Mouse (Mus musculus): ENCODE results near the gene Lipo3.
A peak's percentile ranks its signal among the peaks of the same experiment; 100 is the strongest.
"Not testable (repeated sequence)": the region's sequence is repeated elsewhere in the genome, so short reads cannot be mapped to it uniquely, and the experiment has no call there.

Lipo3 gene

DNA sequence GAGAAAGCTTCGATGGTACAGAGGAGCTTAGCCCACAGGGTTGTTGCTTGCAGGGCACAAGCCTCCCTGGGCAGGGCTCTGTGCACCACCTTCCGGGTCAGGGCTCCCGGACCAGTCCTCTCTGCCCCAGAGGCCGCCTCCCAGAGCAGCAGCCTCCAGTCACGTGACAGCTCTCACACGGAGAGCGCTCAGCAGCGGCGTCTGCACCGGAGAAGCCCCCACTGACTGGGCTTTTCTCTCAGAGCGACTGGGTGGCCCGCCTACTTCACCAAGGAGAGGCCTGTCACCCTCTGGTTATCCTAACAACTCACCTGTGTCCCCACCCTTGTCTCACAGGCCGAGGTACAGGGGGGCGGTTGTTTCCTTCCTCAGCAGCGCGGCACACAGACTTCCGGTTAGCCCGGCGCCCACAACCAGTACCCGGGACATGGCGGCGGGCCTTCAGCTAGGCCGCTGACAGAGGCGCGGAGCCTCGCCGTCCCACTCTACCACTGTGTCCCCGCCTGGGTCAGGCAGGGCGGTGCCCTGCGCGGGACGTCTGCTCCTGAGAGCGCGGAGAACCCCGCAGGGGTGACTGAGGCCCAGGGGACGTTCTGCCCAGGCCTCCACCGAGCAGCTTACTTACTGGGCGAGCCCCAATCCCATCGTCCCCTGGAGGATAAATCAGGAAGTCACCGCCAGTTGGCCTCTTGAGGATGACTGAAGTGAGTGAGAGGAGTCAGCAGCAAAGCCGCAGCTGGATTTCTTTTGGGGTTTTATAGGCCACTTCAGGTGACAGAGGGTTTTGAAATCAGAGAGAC lies at the start of gene Lipo3:
Gene Lipo3 (minus strand): TSS at position 665 of the 800 bp plus-strand sequence.
- DNase-seq: peak; percentile 17 to 35

DNA sequence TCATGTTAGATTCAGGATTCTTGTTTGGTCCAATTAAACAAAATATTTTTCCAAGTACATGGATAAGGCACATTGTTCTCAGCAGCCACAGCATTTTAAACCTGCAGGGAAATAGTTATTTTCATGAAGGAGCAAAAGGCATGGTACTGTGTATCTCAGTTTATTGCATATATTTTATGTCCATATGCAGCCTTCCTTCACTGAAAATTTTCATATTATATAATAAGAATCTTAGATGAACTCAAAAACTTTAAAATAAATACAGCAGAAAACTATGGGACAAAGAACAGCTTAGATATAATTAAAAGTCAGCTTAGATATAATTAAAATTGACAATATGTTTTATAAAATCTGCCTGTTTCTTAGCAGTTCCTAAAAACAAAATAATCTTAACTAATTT lies 25.6 kb upstream of the Lipo3 start, which contains the start of gene Lipo1:
Gene Lipo1 (minus strand): TSS at position 101 of the 400 bp plus-strand sequence.
- DNase-seq: not testable (repeated sequence)

DNA sequence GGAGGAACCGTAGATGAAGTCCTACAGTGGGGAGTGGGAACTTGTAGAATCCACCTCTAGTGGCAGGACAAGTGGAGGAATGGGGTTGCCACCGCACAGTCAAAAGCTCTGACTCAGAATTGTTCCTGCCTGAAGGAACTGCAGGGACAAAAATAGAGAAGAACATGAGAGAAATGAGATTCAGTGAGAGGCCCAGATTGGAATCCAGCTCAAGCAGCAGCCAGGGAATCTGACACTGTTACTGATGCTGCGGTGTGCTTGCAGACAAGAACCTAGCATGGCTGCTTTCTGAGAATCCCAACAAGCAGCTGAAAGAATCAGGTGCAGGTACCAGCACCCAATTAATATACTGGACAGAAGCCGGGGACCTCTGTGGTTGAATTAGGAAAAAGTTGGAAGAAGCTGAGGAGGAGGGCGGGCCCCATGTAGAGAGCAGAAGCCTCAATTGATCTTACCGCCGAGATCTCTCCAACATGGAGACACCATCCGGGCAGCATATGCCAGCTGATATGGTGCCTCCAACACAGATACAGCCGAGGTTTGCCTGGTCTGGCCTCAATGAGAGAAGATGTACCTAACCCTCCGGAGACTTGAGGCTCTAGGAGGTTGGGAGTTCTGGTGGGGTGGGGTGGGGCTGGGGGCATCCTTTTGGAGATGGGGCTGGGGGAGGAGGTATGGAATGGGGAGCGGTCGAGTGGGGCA lies 25.0 kb upstream of the Lipo3 start:
- no peak for DNase-seq

DNA sequence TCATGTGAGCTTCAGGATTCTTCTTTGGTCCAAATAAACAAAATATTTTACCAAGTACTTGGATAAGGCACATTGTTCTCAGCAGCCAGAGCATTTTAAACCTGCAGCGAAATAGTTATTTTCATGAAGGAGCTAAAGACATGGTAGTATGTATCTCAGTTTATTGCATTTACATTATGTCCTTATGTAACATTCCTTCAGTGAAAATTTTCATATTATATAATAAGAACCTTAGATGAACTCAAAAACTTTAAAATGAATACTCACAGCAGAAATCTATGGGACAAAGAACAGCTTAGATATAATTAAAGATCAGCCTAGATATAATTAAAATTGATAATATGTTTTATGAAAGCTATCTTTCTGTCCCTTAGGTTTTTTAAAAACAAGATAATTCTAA lies 10.5 kb downstream of the Lipo3 start, which contains the start of gene Lipo2:
Gene Lipo2 (minus strand): TSS at position 101 of the 400 bp plus-strand sequence.
- DNase-seq: not testable (repeated sequence)

DNA sequence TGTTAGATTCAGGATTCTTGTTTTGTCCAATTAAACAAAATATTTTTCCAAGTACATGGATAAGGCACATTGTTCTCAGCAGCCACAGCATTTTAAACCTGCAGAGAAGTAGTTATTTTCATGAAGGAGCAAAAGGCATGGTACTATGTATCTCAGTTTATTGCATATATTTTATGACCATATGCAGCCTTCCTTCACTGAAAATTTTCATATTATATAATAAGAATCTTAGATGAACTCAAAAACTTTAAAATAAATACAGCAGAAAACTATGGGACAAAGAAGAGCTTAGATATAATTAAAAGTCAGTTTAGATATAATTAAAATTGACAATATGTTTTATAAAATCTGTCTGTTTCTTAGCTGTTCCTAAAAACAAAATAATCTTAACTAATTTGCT lies 136.6 kb downstream of the Lipo3 start, which contains the start of gene Gm8978:
Gene Gm8978 (minus strand): TSS at position 101 of the 400 bp plus-strand sequence.
- not testable (repeated sequence) for DNase-seq

DNA sequence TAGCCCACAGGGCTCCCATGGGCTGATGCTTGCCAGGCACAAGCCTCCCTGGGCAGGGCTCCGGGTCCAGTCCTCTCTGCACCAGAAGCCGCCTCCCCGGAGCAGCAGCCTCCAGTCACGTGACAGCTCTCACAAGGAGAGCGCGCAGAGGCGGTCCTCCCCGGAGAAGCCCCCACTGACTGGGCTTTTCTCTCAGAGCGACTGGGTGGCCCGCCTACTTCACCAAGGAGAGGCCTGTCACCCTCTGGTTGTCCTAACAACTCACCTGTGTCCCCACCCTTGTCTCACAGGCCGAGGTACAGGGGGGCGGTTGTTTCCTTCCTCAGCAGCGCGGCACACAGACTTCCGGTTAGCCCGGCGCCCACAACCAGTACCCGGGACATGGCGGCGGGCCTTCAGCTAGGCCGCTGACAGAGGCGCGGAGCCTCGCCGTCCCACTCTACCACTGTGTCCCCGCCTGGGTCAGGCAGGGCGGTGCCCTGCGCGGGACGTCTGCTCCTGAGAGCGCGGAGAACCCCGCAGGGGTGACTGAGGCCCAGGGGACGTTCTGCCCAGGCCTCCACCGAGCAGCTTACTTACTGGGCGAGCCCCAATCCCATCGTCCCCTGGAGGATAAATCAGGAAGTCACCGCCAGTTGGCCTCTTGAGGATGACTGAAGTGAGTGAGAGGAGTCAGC lies 172.0 kb downstream of the Lipo3 start:
- peak; percentile 62 to 72 for DNase-seq

DNA sequence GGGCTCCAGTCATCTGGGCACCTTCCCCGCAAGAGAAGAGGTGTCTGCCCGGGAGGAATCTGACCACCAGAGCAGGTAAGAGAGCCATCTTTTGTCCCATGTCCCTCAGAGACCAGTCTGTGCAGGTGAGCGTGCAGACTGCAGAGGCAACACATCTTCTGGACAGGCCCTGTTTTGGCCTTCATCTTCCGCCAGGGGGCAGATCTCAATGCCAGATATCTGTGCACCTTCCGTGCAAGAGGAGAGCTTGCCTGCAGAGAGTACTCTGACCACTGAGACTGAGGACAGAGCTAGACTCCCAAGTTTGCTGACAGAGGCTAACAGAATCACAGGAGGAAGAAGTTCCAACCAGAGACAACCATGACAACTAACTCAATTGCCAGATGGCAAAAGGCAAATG lies 193.2 kb downstream of the Lipo3 start:
- DNase-seq: not testable (repeated sequence)

DNA sequence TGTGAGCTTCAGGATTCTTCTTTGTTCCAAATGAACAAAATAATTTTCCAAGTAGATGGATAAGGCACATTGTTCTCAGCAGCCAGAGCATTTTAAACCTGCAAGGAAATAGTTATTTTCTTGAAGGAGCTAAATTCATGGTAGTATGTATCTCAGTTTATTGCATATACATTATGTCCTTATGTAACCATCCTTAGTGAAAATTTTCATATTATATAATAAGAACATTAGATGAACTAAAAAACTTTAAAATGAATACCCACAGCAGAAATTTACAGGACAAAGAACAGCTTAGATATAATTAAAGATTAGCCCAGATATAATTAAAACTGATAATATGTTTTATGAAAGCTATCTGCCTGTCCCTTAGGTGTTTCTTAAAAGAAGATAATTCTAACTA lies 244.1 kb downstream of the Lipo3 start, which contains the start of gene Lipo4:
Gene Lipo4 (minus strand): TSS at position 101 of the 400 bp plus-strand sequence.
- no peak for DNase-seq
